Mouse (Mus musculus): ENCODE measurements around the gene Ankrd11. TPM values are rescaled to one million over a fixed set of nuclear protein-coding genes. Genes with fewer than 3 reads are reported as not detected.
"Not testable (repeated sequence)": the region's sequence is repeated elsewhere in the genome, so short reads cannot be mapped to it uniquely, and the experiment has no call there.

Gene Ankrd11
- polyA plus RNA-seq, 2 experiments, result 65.3 to 83.7 TPM

GRCm38 (mm10) chr8:123062721-123063120, 20.6 kb upstream of the Ankrd11 start, which contains the start of gene Spg7:
Gene Spg7, plus strand, starts transcription at chr8:123062942.
- no peak for TF ChIP-seq POLR2A (IDR thresholded peaks at IDR 0.05; ENCODE audit: borderline replicate concordance, extremely low read depth, insufficient read depth, insufficient read length)

GRCm38 (mm10) chr8:123051458-123051857, 9.4 kb upstream of the Ankrd11 start:
- Histone ChIP-seq H3K27me3 (ENCODE audit: control insufficient read depth, insufficient read depth, low read length) (no peaks in the 10 kb centered on the region), H3K9me3 (ENCODE audit: control insufficient read depth, low read length) (no peaks in the 10 kb centered on the region), H3K4me2 (replicated peaks; ENCODE audit: low read depth, low read length, severe bottlenecking) (no peak overlapping the region), H3K27ac (replicated peaks; ENCODE audit: low read depth, low read length) (no peak overlapping the region), H3K4me1 (ENCODE audit: control insufficient read depth, insufficient read depth, low read length) (no peaks in the 10 kb centered on the region), H3K4me3 (replicated peaks; ENCODE audit: low read length) (no peak overlapping the region), H3K9ac (ENCODE audit: low read depth, low read length, severe bottlenecking) (no peak overlapping the region), H3K36me3 (ENCODE audit: control insufficient read depth, insufficient read depth, low read length) (no peaks in the 10 kb centered on the region)
- WGBS, result 75% methylated on average over 5 of the region's 5 CpGs
- no peak for ATAC-seq (ENCODE audit: low FRiP score, low read depth)
- no peak for DNase-seq (ENCODE audit: low spot score)
- TF ChIP-seq POLR2A (IDR thresholded peaks at IDR 0.05; ENCODE audit: borderline replicate concordance, extremely low read depth, insufficient read depth, insufficient read length), result no peak

More at GRCm38 (mm10) chr8:123062721-123063120, 20.6 kb upstream of the Ankrd11 start, which contains the start of gene Spg7:
- H3K9ac ChIP-seq (ENCODE audit: low read depth, low read length, severe bottlenecking), result no peak within 1 kb of the TSS
- 70% methylated on average over 7 of the region's 7 CpGs for WGBS
- ATAC-seq (ENCODE audit: low FRiP score, low read depth) (no peak), DNase-seq (ENCODE audit: low spot score) (no peak)
- no peak within 1 kb of the TSS for H3K27ac ChIP-seq (replicated peaks; ENCODE audit: low read depth, low read length)
- no peaks in the 10 kb centered on the region for H3K27me3 ChIP-seq (ENCODE audit: control insufficient read depth, insufficient read depth, low read length)
- no peak within 1 kb of the TSS for H3K4me2 ChIP-seq (replicated peaks; ENCODE audit: low read depth, low read length, severe bottlenecking)
- peaks cover 12% of the 10 kb centered on the region for H3K36me3 ChIP-seq (ENCODE audit: control insufficient read depth, insufficient read depth, low read length)
- no peak within 1 kb of the TSS for H3K4me3 ChIP-seq (replicated peaks; ENCODE audit: low read length)
- peaks cover 12% of the 10 kb centered on the region for H3K4me1 ChIP-seq (ENCODE audit: control insufficient read depth, insufficient read depth, low read length)
- H3K9me3 ChIP-seq (ENCODE audit: control insufficient read depth, low read length), result no peaks in the 10 kb centered on the region

- WGBS, result 87% methylated on average over 7 of the region's 7 CpGs
- no peak for TF ChIP-seq POLR2A (IDR thresholded peaks at IDR 0.05; ENCODE audit: borderline replicate concordance, extremely low read depth, insufficient read depth, insufficient read length)
- DNase-seq (ENCODE audit: low spot score) (no peak), ATAC-seq (ENCODE audit: low FRiP score, low read depth) (no peak)
- H3K27me3 ChIP-seq (ENCODE audit: control insufficient read depth, insufficient read depth, low read length), result no peaks in the 10 kb centered on the region
- 0 out of 2 replicates have a peak, but pooled peaks cover 2% of the 10 kb centered on the region for H3K36me3 ChIP-seq (ENCODE audit: control insufficient read depth, insufficient read depth, low read length)
- no peaks in the 10 kb centered on the region for H3K9me3 ChIP-seq (ENCODE audit: control insufficient read depth, low read length)
- H3K4me3 ChIP-seq (replicated peaks; ENCODE audit: low read length), result no peak overlapping the region
- no peak overlapping the region for H3K9ac ChIP-seq (ENCODE audit: low read depth, low read length, severe bottlenecking)
- no peak overlapping the region for H3K27ac ChIP-seq (replicated peaks; ENCODE audit: low read depth, low read length)
- H3K4me2 ChIP-seq (replicated peaks; ENCODE audit: low read depth, low read length, severe bottlenecking), result no peak overlapping the region
- peaks cover 3% of the 10 kb centered on the region for H3K4me1 ChIP-seq (ENCODE audit: control insufficient read depth, insufficient read depth, low read length)
Observed at GRCm38 (mm10) chr8:123048402-123048801, 6.3 kb upstream of the Ankrd11 start.

GRCm38 (mm10) chr8:123047827-123048226, 5.8 kb upstream of the Ankrd11 start:
- H3K4me1 ChIP-seq (ENCODE audit: control insufficient read depth, insufficient read depth, low read length), result peaks cover 6% of the 10 kb centered on the region
- no peak for TF ChIP-seq POLR2A (IDR thresholded peaks at IDR 0.05; ENCODE audit: borderline replicate concordance, extremely low read depth, insufficient read depth, insufficient read length)
- WGBS, result 98% methylated on average over 7 of the region's 7 CpGs

GRCm38 (mm10) chr8:123046706-123047105, 4.6 kb upstream of the Ankrd11 start:
- TF ChIP-seq POLR2A (IDR thresholded peaks at IDR 0.05; ENCODE audit: borderline replicate concordance, extremely low read depth, insufficient read depth, insufficient read length), result no peak
- H3K9ac ChIP-seq (ENCODE audit: low read depth, low read length, severe bottlenecking), result no peak overlapping the region
- no peak for ATAC-seq (ENCODE audit: low FRiP score, low read depth)
- no peak overlapping the region for H3K4me3 ChIP-seq (replicated peaks; ENCODE audit: low read length)
- H3K27me3 ChIP-seq (ENCODE audit: control insufficient read depth, insufficient read depth, low read length), result no peaks in the 10 kb centered on the region
- peaks cover 6% of the 10 kb centered on the region for H3K4me1 ChIP-seq (ENCODE audit: control insufficient read depth, insufficient read depth, low read length)
- 0 out of 2 replicates have a peak, but pooled peaks cover 2% of the 10 kb centered on the region for H3K36me3 ChIP-seq (ENCODE audit: control insufficient read depth, insufficient read depth, low read length)
- H3K9me3 ChIP-seq (ENCODE audit: control insufficient read depth, low read length), result no peaks in the 10 kb centered on the region
- DNase-seq (ENCODE audit: low spot score), result no peak
- H3K4me2 ChIP-seq (replicated peaks; ENCODE audit: low read depth, low read length, severe bottlenecking), result no peak overlapping the region
- WGBS, result 73% methylated on average over 4 of the region's 4 CpGs
- H3K27ac ChIP-seq (replicated peaks; ENCODE audit: low read depth, low read length), result no peak overlapping the region

More at GRCm38 (mm10) chr8:123047827-123048226, 5.8 kb upstream of the Ankrd11 start:
- 0 out of 2 replicates have a peak, but pooled peaks cover 2% of the 10 kb centered on the region for H3K36me3 ChIP-seq (ENCODE audit: control insufficient read depth, insufficient read depth, low read length)
- H3K4me3 ChIP-seq (replicated peaks; ENCODE audit: low read length), result no peak overlapping the region
- H3K27me3 ChIP-seq (ENCODE audit: control insufficient read depth, insufficient read depth, low read length), result no peaks in the 10 kb centered on the region
- H3K9ac ChIP-seq (ENCODE audit: low read depth, low read length, severe bottlenecking), result no peak overlapping the region
- no peak for DNase-seq (ENCODE audit: low spot score)
- H3K27ac ChIP-seq (replicated peaks; ENCODE audit: low read depth, low read length), result no peak overlapping the region
- H3K4me2 ChIP-seq (replicated peaks; ENCODE audit: low read depth, low read length, severe bottlenecking), result no peak overlapping the region
- no peak for ATAC-seq (ENCODE audit: low FRiP score, low read depth)
- no peaks in the 10 kb centered on the region for H3K9me3 ChIP-seq (ENCODE audit: control insufficient read depth, low read length)

DNA sequence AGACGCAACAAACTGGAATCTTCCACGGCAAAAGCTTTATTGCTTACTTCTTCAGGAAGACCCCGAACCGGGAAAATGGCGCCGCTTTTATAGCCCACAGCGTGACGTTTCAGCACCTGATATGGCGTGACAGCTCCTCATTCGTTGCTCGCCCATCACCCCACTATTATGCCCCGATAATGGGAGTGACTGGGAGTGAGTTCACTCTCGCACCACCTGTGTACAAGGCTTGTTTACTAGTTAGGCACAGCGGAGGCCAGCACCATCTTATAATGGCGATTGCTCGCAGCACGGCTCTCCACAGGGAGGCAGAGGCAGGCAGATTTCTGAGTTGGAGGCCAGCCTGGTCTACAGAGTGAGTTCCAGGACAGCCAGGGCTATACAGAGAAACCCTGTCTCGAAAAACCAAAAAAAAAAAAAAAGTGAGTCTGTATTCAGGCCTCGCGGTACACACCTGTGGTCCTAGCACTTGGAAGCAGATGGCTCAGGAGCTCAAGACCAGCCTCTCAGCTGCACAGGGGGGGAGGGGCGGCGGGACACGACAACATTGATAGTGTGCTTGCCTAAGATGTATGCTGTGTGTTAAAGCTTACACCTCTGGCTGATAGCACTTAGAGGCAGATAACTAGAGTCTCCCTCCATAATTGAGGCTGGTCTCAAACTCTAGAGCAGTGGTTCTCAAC, 2.8 kb upstream of the Ankrd11 start:
- 91% methylated on average over 23 of the region's 23 CpGs for WGBS
- not testable (repeated sequence) for H3K9me3 ChIP-seq (ENCODE audit: control insufficient read depth, low read length); DNase-seq (ENCODE audit: low spot score); H3K9ac ChIP-seq (ENCODE audit: low read depth, low read length, severe bottlenecking); H3K4me2 ChIP-seq (replicated peaks; ENCODE audit: low read depth, low read length, severe bottlenecking); H3K4me3 ChIP-seq (replicated peaks; ENCODE audit: low read length); H3K27ac ChIP-seq (replicated peaks; ENCODE audit: low read depth, low read length); H3K27me3 ChIP-seq (ENCODE audit: control insufficient read depth, insufficient read depth, low read length); ATAC-seq (ENCODE audit: low FRiP score, low read depth); H3K36me3 ChIP-seq (ENCODE audit: control insufficient read depth, insufficient read depth, low read length)
- peaks cover 12% of the 10 kb centered on the region for H3K4me1 ChIP-seq (ENCODE audit: control insufficient read depth, insufficient read depth, low read length)
